Mouse (Mus musculus): ENCODE data around the gene Clybl.

DNA sequence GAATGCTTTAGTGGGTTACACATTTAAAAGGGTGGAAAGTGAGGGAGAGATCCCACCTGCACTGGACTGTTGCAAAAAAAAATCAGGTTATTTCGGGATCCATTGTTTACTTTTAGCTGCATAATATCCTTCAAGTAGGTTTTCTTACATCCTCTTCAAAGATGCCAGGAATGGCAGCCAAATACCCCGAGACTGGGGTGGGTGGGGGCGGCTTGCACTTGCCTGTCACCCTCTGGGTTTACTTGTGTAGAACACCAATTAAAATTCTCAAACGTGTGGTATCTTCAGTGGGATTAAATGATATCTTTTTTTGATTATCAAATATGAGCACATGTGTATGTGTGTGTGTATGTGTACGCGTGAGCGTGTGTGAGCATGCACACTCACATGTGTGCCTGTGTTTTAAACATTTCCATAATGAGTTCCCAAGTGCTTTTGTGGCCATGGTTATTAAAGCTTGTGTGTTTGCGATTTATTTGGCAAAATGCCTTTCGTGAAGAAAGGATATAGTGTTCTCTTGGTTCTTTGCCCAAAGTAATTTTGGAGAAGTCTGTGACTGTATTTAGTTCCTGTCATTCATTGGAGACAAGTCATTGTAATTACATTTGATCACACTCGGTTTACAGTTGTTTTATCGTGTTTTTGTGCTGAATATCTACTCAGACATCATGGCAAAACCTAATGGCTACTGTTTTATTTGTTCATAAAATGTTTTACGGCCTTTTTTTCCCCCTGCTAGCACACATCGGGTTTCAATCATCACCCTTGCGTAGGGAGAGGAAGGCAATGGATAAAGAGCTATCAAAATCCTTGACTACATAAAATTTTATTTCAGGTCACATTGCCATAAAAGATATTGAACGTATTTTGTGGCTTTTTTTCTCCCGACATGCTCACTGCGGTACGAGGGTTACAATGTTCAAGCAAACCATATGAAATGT is 65.7 kb downstream of the Clybl start:
- TF ChIP-seq CTCF (IDR thresholded peaks at IDR 0.05; ENCODE audit: control insufficient read depth, insufficient read depth, insufficient replicate concordance, low read depth, low read length): no peak
- TF ChIP-seq POLR2A (IDR thresholded peaks at IDR 0.05; ENCODE audit: control insufficient read depth, low read depth, low read length): no peak

Data from testis, adult 2 months (tissue).